Mouse (Mus musculus): ENCODE data around the gene Fgfr2.

- TF ChIP-seq CTCF (conservative IDR thresholded peaks at IDR 0.05; ENCODE audit: insufficient read depth, insufficient read length, low read depth, low read length) (no peak), POLR2A (IDR thresholded peaks at IDR 0.05; ENCODE audit: low read depth, low read length) (no peak)
These were observed 926.6 kb downstream of the Fgfr2 start for GRCm38 (mm10) chr7:132196581-132196980.

Data from kidney, adult 2 months (tissue).